Mouse (Mus musculus): Measurements from ENCODE around the gene Gm7324. TPM values are rescaled to one million over a fixed set of nuclear protein-coding genes. Genes with fewer than 3 reads are reported as not detected.
"Not testable (repeated sequence)": the region's sequence is repeated elsewhere in the genome, so short reads cannot be mapped to it uniquely, and the experiment has no call there.

Gene Gm7324
- polyA plus RNA-seq (2015; fragmentation: Nextera tagmentation; extraction: Ambion mirVana), result 0.31 and 0.73 TPM in 2 replicates

GRCm38 (mm10) chr14:43697621-43698020, at the start of gene Gm7324:
Gene Gm7324, plus strand, starts transcription at chr14:43697828.
- not testable (repeated sequence) for H3K27ac ChIP-seq (ENCODE audit: low read depth, low read length); H3K36me3 ChIP-seq (ENCODE audit: control insufficient read depth, insufficient read depth); H3K4me3 ChIP-seq (ENCODE audit: low read depth, low read length); ATAC-seq; H3K4me1 ChIP-seq (replicated peaks; ENCODE audit: control insufficient read depth, insufficient read depth, low read length); H3K4me2 ChIP-seq (replicated peaks; ENCODE audit: low read depth); H3K9me3 ChIP-seq (ENCODE audit: control insufficient read depth); H3K9ac ChIP-seq (ENCODE audit: low read depth, low read length); H3K27me3 ChIP-seq (replicated peaks; ENCODE audit: control insufficient read depth, insufficient read depth, low read length)
- WGBS, result 90% methylated on average over 4 of the region's 4 CpGs

DNA sequence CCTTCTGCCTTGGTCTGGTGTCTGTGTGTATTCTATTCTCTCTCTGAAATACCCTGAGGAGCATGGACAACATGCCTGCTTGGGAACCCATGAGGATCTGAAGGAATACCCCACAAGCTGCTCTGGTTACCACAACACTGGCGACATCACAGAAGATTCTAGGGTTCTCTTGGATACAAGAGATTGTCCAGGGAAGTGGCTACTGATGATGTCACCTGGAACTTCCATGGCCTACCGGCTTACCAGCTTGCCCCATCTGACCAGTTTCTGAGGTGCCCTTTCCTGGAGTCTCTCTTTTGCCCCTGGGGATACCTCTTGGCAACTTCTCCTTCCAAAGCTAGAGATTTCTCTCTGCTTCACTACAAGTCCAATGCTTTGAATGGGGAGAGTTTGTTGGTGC, 20.5 kb upstream of the Gm7324 start, which contains the start of gene Gm8165:
Gene Gm8165, minus strand, starts transcription at position 101 of the 400 bp plus-strand sequence.
- H3K4me2 ChIP-seq (replicated peaks; ENCODE audit: low read depth); H3K9me3 ChIP-seq (ENCODE audit: control insufficient read depth); H3K4me3 ChIP-seq (ENCODE audit: low read depth, low read length); H3K9ac ChIP-seq (ENCODE audit: low read depth, low read length); H3K27me3 ChIP-seq (replicated peaks; ENCODE audit: control insufficient read depth, insufficient read depth, low read length); H3K36me3 ChIP-seq (ENCODE audit: control insufficient read depth, insufficient read depth); H3K4me1 ChIP-seq (replicated peaks; ENCODE audit: control insufficient read depth, insufficient read depth, low read length); H3K27ac ChIP-seq (ENCODE audit: low read depth, low read length); ATAC-seq: not testable (repeated sequence)
- no CpG with 5 or more reads among the region's 2 CpGs for WGBS

- not testable (repeated sequence) for ATAC-seq; H3K27ac ChIP-seq (ENCODE audit: low read depth, low read length); H3K4me2 ChIP-seq (replicated peaks; ENCODE audit: low read depth); H3K4me3 ChIP-seq (ENCODE audit: low read depth, low read length); H3K36me3 ChIP-seq (ENCODE audit: control insufficient read depth, insufficient read depth); H3K27me3 ChIP-seq (replicated peaks; ENCODE audit: control insufficient read depth, insufficient read depth, low read length); H3K4me1 ChIP-seq (replicated peaks; ENCODE audit: control insufficient read depth, insufficient read depth, low read length); H3K9ac ChIP-seq (ENCODE audit: low read depth, low read length); H3K9me3 ChIP-seq (ENCODE audit: control insufficient read depth)
- 98% methylated on average over 2 of the region's 3 CpGs for WGBS
Observed at GRCm38 (mm10) chr14:43727385-43727784, 29.8 kb downstream of the Gm7324 start, which contains the start of gene Gm16506. Gene Gm16506, minus strand, starts transcription at chr14:43727485.

GRCm38 (mm10) chr14:43747566-43747965, 49.9 kb downstream of the Gm7324 start, which contains the start of gene Gm6526:
Gene Gm6526, plus strand, starts transcription at chr14:43747866.
- 81% methylated on average over 4 of the region's 4 CpGs for WGBS
- H3K9ac ChIP-seq (ENCODE audit: low read depth, low read length); H3K4me1 ChIP-seq (replicated peaks; ENCODE audit: control insufficient read depth, insufficient read depth, low read length); H3K36me3 ChIP-seq (ENCODE audit: control insufficient read depth, insufficient read depth); H3K27me3 ChIP-seq (replicated peaks; ENCODE audit: control insufficient read depth, insufficient read depth, low read length); H3K4me3 ChIP-seq (ENCODE audit: low read depth, low read length); H3K9me3 ChIP-seq (ENCODE audit: control insufficient read depth); H3K27ac ChIP-seq (ENCODE audit: low read depth, low read length); H3K4me2 ChIP-seq (replicated peaks; ENCODE audit: low read depth); ATAC-seq: not testable (repeated sequence)

Other genes starting within 250 kb of the Gm7324 start
- gene Gm5799, start 154.3 kb upstream of the Gm7324 start, polyA plus RNA-seq (2015; fragmentation: Nextera tagmentation; extraction: Ambion mirVana), result not detected in 2 replicates
- gene Gm17654, start 118.7 kb upstream of the Gm7324 start, polyA plus RNA-seq (2015; fragmentation: Nextera tagmentation; extraction: Ambion mirVana), result not detected in 2 replicates
- gene Gm10375, start 89.8 kb upstream of the Gm7324 start, polyA plus RNA-seq (2015; fragmentation: Nextera tagmentation; extraction: Ambion mirVana), result not detected in 2 replicates
- not detected in 2 replicates for gene Gm8165, start 20.6 kb upstream of the Gm7324 start, polyA plus RNA-seq (2015; fragmentation: Nextera tagmentation; extraction: Ambion mirVana)
- gene Gm16506, start 29.7 kb downstream of the Gm7324 start, polyA plus RNA-seq (2015; fragmentation: Nextera tagmentation; extraction: Ambion mirVana), result not detected in 2 replicates
- not detected in 2 replicates for gene Gm6526, start 50.0 kb downstream of the Gm7324 start, polyA plus RNA-seq (2015; fragmentation: Nextera tagmentation; extraction: Ambion mirVana)
- not detected in 2 replicates for gene Gm8180, start 86.9 kb downstream of the Gm7324 start, polyA plus RNA-seq (2015; fragmentation: Nextera tagmentation; extraction: Ambion mirVana)
- not detected in 2 replicates for gene Ear1, start 177.7 kb downstream of the Gm7324 start, polyA plus RNA-seq (2015; fragmentation: Nextera tagmentation; extraction: Ambion mirVana)
- not detected in 2 replicates for gene Ear10, start 225.7 kb downstream of the Gm7324 start, polyA plus RNA-seq (2015; fragmentation: Nextera tagmentation; extraction: Ambion mirVana)
- 2.6 and 3.5 TPM in 2 replicates for gene Gm8113, start 227.6 kb downstream of the Gm7324 start, polyA plus RNA-seq (2015; fragmentation: Nextera tagmentation; extraction: Ambion mirVana)

Measured in intestine, postnatal 0 days (tissue).